Mouse (Mus musculus): ENCODE measurements at regions not wholly inside any gene's neighbourhood (a gene's known extent, or its start where the extent isn't known, plus 50 kb on each side); places are given as distances from the start of the nearest gene placed in this dataset.

GRCm38 (mm10) chr19:56056397-56056796 lies 230.5 kb upstream of the Habp2 start:
- TF ChIP-seq EP300 (IDR thresholded peaks at IDR 0.05; ENCODE audit: low read depth) (no peak), CTCF (IDR thresholded peaks at IDR 0.05; ENCODE audit: low read depth) (no peak)

Data from heart, postnatal 0 days (tissue).